ENCODE assay signal across 21 mouse cellular contexts in genomic region chr9:14349380-14349779, GRCm38 (mm10). TPM values are rescaled to one million over a fixed set of nuclear protein-coding genes. Genes with fewer than 3 reads are reported as not detected.
A peak's percentile ranks its signal among the peaks of the same experiment; 100 is the strongest.
DNase-seq lines count a peak whose midpoint lies in the region; ATAC-seq lines count a peak whose summit lies in the region.
"Had no signal": no experiment of that assay in that cellular context is flagged by ENCODE, and none has a peak within 500 bp of the region (broad histone marks: within the 10 kb centered on the region; RNA-seq: fewer than 3 reads in every experiment).

No protein-coding gene starts in this region.

- no peaks in the 10 kb centered on the region for H3K4me1 ChIP-seq in midbrain, embryonic 11.5 days (ENCODE audit: control insufficient read depth, insufficient read depth, low read length)
- H3K4me1 ChIP-seq in midbrain, embryonic 14.5 days (ENCODE audit: control insufficient read depth, insufficient read depth, low read length): no peaks in the 10 kb centered on the region
- no peaks in the 10 kb centered on the region for H3K4me1 ChIP-seq in forebrain, embryonic 13.5 days
- H3K4me1 ChIP-seq: embryonic facial prominence, embryonic 12.5 days; forebrain, embryonic 12.5 days; heart, embryonic 13.5 days; hindbrain, embryonic 12.5 days had no signal

- H3K9ac ChIP-seq in midbrain, embryonic 11.5 days (ENCODE audit: low read length): no peak overlapping the region
- H3K9ac ChIP-seq in midbrain, embryonic 14.5 days (replicated peaks; ENCODE audit: low read length): no peak overlapping the region
- H3K9ac ChIP-seq in forebrain, embryonic 13.5 days: no peak overlapping the region
- H3K9ac ChIP-seq: embryonic facial prominence, embryonic 12.5 days; forebrain, embryonic 12.5 days; forebrain, postnatal 0 days; heart, embryonic 13.5 days; hindbrain, embryonic 12.5 days had no signal

- H3K9me3 ChIP-seq in midbrain, embryonic 11.5 days (ENCODE audit: control insufficient read depth, low read length): no peaks in the 10 kb centered on the region
- H3K9me3 ChIP-seq in midbrain, embryonic 14.5 days (ENCODE audit: control insufficient read depth, low read length): no peaks in the 10 kb centered on the region
- H3K9me3 ChIP-seq in forebrain, embryonic 13.5 days (replicated peaks): no peaks in the 10 kb centered on the region
- H3K9me3 ChIP-seq: embryonic facial prominence, embryonic 12.5 days; forebrain, embryonic 12.5 days; heart, embryonic 13.5 days; hindbrain, embryonic 12.5 days had no signal

- no peaks in the 10 kb centered on the region for H3K36me3 ChIP-seq in midbrain, embryonic 11.5 days (ENCODE audit: control insufficient read depth, insufficient read depth, low read length)
- H3K36me3 ChIP-seq in midbrain, embryonic 14.5 days (ENCODE audit: control insufficient read depth, insufficient read depth, low read length): no peaks in the 10 kb centered on the region
- no peaks in the 10 kb centered on the region for H3K36me3 ChIP-seq in forebrain, embryonic 13.5 days (ENCODE audit: poor library complexity, severe bottlenecking)
- H3K36me3 ChIP-seq: embryonic facial prominence, embryonic 12.5 days; forebrain, embryonic 12.5 days; heart, embryonic 13.5 days; hindbrain, embryonic 12.5 days had no signal

- no peak overlapping the region for H3K27ac ChIP-seq in midbrain, embryonic 11.5 days (ENCODE audit: low read depth, low read length)
- no peak overlapping the region for H3K27ac ChIP-seq in midbrain, embryonic 14.5 days (replicated peaks; ENCODE audit: low read depth, low read length)
- no peak overlapping the region for H3K27ac ChIP-seq in forebrain, embryonic 13.5 days
- H3K27ac ChIP-seq: embryonic facial prominence, embryonic 12.5 days; forebrain, embryonic 12.5 days; heart, embryonic 13.5 days; hindbrain, embryonic 12.5 days had no signal

- H3K27me3 ChIP-seq in midbrain, embryonic 11.5 days (ENCODE audit: control insufficient read depth, insufficient read depth, low read length): no peaks in the 10 kb centered on the region
- H3K27me3 ChIP-seq in midbrain, embryonic 14.5 days (ENCODE audit: control insufficient read depth, insufficient read depth, low read length): no peaks in the 10 kb centered on the region
- H3K27me3 ChIP-seq in forebrain, embryonic 13.5 days: no peaks in the 10 kb centered on the region
- H3K27me3 ChIP-seq: CH12.LX; embryonic facial prominence, embryonic 12.5 days; forebrain, embryonic 12.5 days; heart, embryonic 13.5 days; hindbrain, embryonic 12.5 days; Patski had no signal

- no peak overlapping the region for H3K4me3 ChIP-seq in midbrain, embryonic 11.5 days (ENCODE audit: low read depth, low read length)
- H3K4me3 ChIP-seq in midbrain, embryonic 14.5 days (replicated peaks; ENCODE audit: low read depth, low read length): no peak overlapping the region
- no peak overlapping the region for H3K4me3 ChIP-seq in forebrain, embryonic 13.5 days
- H3K4me3 ChIP-seq: embryonic facial prominence, embryonic 12.5 days; forebrain, embryonic 12.5 days; heart, embryonic 13.5 days; hindbrain, embryonic 12.5 days had no signal

- H3K4me2 ChIP-seq in midbrain, embryonic 11.5 days: no peak overlapping the region
- H3K4me2 ChIP-seq in midbrain, embryonic 14.5 days (ENCODE audit: low read length): no peak overlapping the region
- H3K4me2 ChIP-seq in forebrain, embryonic 13.5 days: no peak overlapping the region
- H3K4me2 ChIP-seq: embryonic facial prominence, embryonic 12.5 days; forebrain, embryonic 12.5 days; heart, embryonic 13.5 days; hindbrain, embryonic 12.5 days had no signal

- 88% methylated on average over 5 of the region's 5 CpGs for WGBS in midbrain, embryonic 11.5 days
- WGBS in midbrain, embryonic 14.5 days: 85% methylated on average over 5 of the region's 5 CpGs
- 84% methylated on average over 5 of the region's 5 CpGs for WGBS in forebrain, embryonic 13.5 days

- peak; percentile 45 for DNase-seq in adrenal gland, postnatal 14 days
- no peak for DNase-seq in adrenal gland, postnatal 25 days
- DNase-seq in midbrain, embryonic 11.5 days (ENCODE audit: low spot score, missing footprints): peak; percentile 12
- DNase-seq in midbrain, embryonic 14.5 days: no peak
- DNase-seq in gonadal fat pad, adult 2 months (ENCODE audit: low read depth): peak; percentile 86
- DNase-seq: cerebellum, adult 11-12 months; cerebellum, adult 9-10 months; cerebellum, postnatal 25 days; forebrain, postnatal 0 days; gastrocnemius, postnatal 14 days; heart, adult 11 months; heart, postnatal 4 days had no signal

- ATAC-seq in midbrain, embryonic 11.5 days (ENCODE audit: low FRiP score): no peak
- no peak for ATAC-seq in midbrain, embryonic 14.5 days (ENCODE audit: low FRiP score, low TSS enrichment)
- ATAC-seq in forebrain, embryonic 13.5 days: no peak
- ATAC-seq: activated CD4-positive, CD25-positive, alpha-beta regulatory T cell, adult 4 months; forebrain, postnatal 0 days; hindbrain, embryonic 16.5 days; Patski had no signal

RNA-seq across cellular contexts. Expression of gene Endod1, which starts 31.9 kb away (rescaled TPM):
- total RNA-seq in adrenal gland, postnatal 14 days (2021): 13.8 and 15.7 TPM in 2 replicates
- 13.3 and 14.0 TPM in 2 replicates for total RNA-seq in adrenal gland, postnatal 25 days (2021)
- 7.9 and 9.8 TPM in 2 replicates for polyA plus RNA-seq in midbrain, embryonic 11.5 days (2014; fragmentation: Nextera tagmentation; extraction: Ambion mirVana)
- 20.1 and 22.4 TPM in 2 replicates for polyA plus RNA-seq in midbrain, embryonic 14.5 days (2014; fragmentation: Nextera tagmentation; extraction: Ambion mirVana)
- polyA plus RNA-seq in gonadal fat pad, adult 2 months (2012; rRNA removed): 67.7 and 114 TPM in 2 replicates
- polyA plus RNA-seq in forebrain, embryonic 13.5 days (2015; fragmentation: Nextera tagmentation; extraction: Ambion mirVana): 4.2 and 4.6 TPM in 2 replicates

Comparison
In these comparisons a context has a peak if more than half of its experiments do, and no peak if none do; other contexts are left out.
1. DNase-seq: peak in adrenal gland, postnatal 14 days (single experiment), midbrain, embryonic 11.5 days (single experiment) and gonadal fat pad, adult 2 months (single experiment); none in adrenal gland, postnatal 25 days (single experiment) and midbrain, embryonic 14.5 days (single experiment).